Mouse (Mus musculus) embryonic facial prominence, embryonic 13.5 days (tissue): ENCODE results near the gene Alox8. TPM values are rescaled to one million over a fixed set of nuclear protein-coding genes. Genes with fewer than 3 reads are reported as not detected.
A peak's percentile ranks its signal among the peaks of the same experiment; 100 is the strongest.

Experiments used
- ATAC-seq: fragments of 200-750 bp; cut with Nextera tagmentation; 2 replicates; pipeline ENCODE4 v1.8.0; 2017; ENCODE audit warnings: low read depth; ENCODE audit not compliant: insufficient number of reproducible peaks, insufficient read depth, low FRiP score, low TSS enrichment
- H3K27ac ChIP-seq: fragments of 300-500 bp; sonication (generic); 2 replicates; pipeline ENCODE4 v1.5.1; 2015; ENCODE audit warnings: moderate library complexity, mild to moderate bottlenecking, inconsistent platforms
- H3K27me3 ChIP-seq: fragments of 300-500 bp; sonication (generic); 2 replicates; pipeline ENCODE4 v1.6.1; 2015; ENCODE audit warnings: mild to moderate bottlenecking, inconsistent platforms
- H3K36me3 ChIP-seq: fragments of 300-500 bp; sonication (generic); 2 replicates; pipeline ENCODE4 v1.6.1; 2015; ENCODE audit warnings: mild to moderate bottlenecking, inconsistent platforms
- H3K4me1 ChIP-seq: fragments of 300-500 bp; sonication (generic); 2 replicates; pipeline ENCODE4 v1.6.1; 2015; ENCODE audit warnings: inconsistent platforms
- H3K4me2 ChIP-seq: fragments of 300-500 bp; sonication (generic); 2 replicates; pipeline ENCODE4 v1.6.1; 2015; ENCODE audit warnings: moderate library complexity, mild to moderate bottlenecking, inconsistent platforms
- H3K4me3 ChIP-seq: fragments of 300-500 bp; sonication (generic); 2 replicates; pipeline ENCODE4 v1.5.1; 2015; ENCODE audit warnings: mild to moderate bottlenecking, inconsistent platforms
- H3K9ac ChIP-seq: fragments of 300-500 bp; sonication (generic); 2 replicates; pipeline ENCODE4 v1.6.1; 2015; ENCODE audit warnings: mild to moderate bottlenecking, inconsistent platforms
- H3K9me3 ChIP-seq: fragments of 300-500 bp; sonication (generic); 2 replicates; pipeline ENCODE4 v1.6.1; 2016; ENCODE audit warnings: inconsistent platforms
- WGBS: fragments of 180-500 bp; shearing (Covaris S2); methylation state at CpG from one replicate; pipeline ENCODE4 v1.1.7; 2015; ENCODE audit warnings: mixed read lengths; 5-methylcytosine and 5-hydroxymethylcytosine counted together
- polyA plus RNA-seq: library from polyadenylated mRNA; unstranded; fragments of >200 nt; fragmentation: Nextera tagmentation; extraction: Ambion mirVana; gene quantifications from 2 replicates; pipeline ENCODE4 v1.2.1, GENCODE M21; 2015

The Alox8 gene
- polyA plus RNA-seq, 1 experiment from 2014 or later, result 0.52 TPM

- Histone ChIP-seq H3K9me3 (no peaks in the 10 kb centered on the region), H3K9ac (no peak overlapping the region), H3K4me2 (no peak overlapping the region), H3K27ac (no peak overlapping the region), H3K4me3 (no peak overlapping the region), H3K27me3 (no peaks in the 10 kb centered on the region), H3K4me1 (no peaks in the 10 kb centered on the region; the same call in 1 of the 2 replicates), H3K36me3 (no peaks in the 10 kb centered on the region)
- WGBS, result 68% methylated on average over 2 of the region's 2 CpGs
- no peak for ATAC-seq
These were observed 21.0 kb upstream of the Alox8 start for GRCm38 (mm10) chr11:69218661-69219060.

GRCm38 (mm10) chr11:69217411-69217810 is 19.8 kb upstream of the Alox8 start:
- Histone ChIP-seq H3K9ac (no peak overlapping the region), H3K36me3 (no peaks in the 10 kb centered on the region), H3K4me2 (no peak overlapping the region), H3K27me3 (no peaks in the 10 kb centered on the region), H3K9me3 (no peaks in the 10 kb centered on the region), H3K27ac (no peak overlapping the region), H3K4me3 (no peak overlapping the region), H3K4me1 (no peaks in the 10 kb centered on the region; the same call in 1 of the 2 replicates)
- no peak for ATAC-seq
- 84% methylated on average over 5 of the region's 5 CpGs for WGBS

GRCm38 (mm10) chr11:69211431-69211830 is 13.8 kb upstream of the Alox8 start:
- Histone ChIP-seq H3K4me2 (peak overlapping the region; percentile 50), H3K9ac (peak overlapping the region; percentile 54), H3K4me1 (no peaks in the 10 kb centered on the region), H3K36me3 (no peaks in the 10 kb centered on the region), H3K4me3 (peak overlapping the region; percentile 34), H3K27me3 (no peaks in the 10 kb centered on the region), H3K27ac (no peak overlapping the region; the same call in 1 of the 2 replicates), H3K9me3 (no peaks in the 10 kb centered on the region)
- WGBS, result 31% methylated on average over 2 of the region's 2 CpGs
- no peak for ATAC-seq

- Histone ChIP-seq H3K27me3 (peaks cover 14% of the 10 kb centered on the region), H3K9ac (no peak overlapping the region), H3K4me2 (no peak overlapping the region), H3K27ac (no peak overlapping the region), H3K9me3 (no peaks in the 10 kb centered on the region), H3K4me1 (peaks cover 3% of the 10 kb centered on the region), H3K36me3 (no peaks in the 10 kb centered on the region), H3K4me3 (no peak overlapping the region)
- 71% methylated on average over 13 of the region's 13 CpGs for WGBS
- ATAC-seq, result no peak
These were observed 5.0 kb upstream of the Alox8 start for GRCm38 (mm10) chr11:69202469-69203230.

GRCm38 (mm10) chr11:69200231-69200630 is 2.6 kb upstream of the Alox8 start:
- Histone ChIP-seq H3K4me1 (peaks cover 14% of the 10 kb centered on the region), H3K9me3 (no peaks in the 10 kb centered on the region), H3K27ac (no peak overlapping the region), H3K36me3 (no peaks in the 10 kb centered on the region), H3K4me2 (no peak overlapping the region), H3K4me3 (no peak overlapping the region), H3K27me3 (peaks cover 36% of the 10 kb centered on the region), H3K9ac (no peak overlapping the region)
- WGBS, result 73% methylated on average over 6 of the region's 6 CpGs
- ATAC-seq, result no peak

- Histone ChIP-seq H3K4me2 (no peak overlapping the region), H3K27me3 (peaks cover 40% of the 10 kb centered on the region), H3K9me3 (no peaks in the 10 kb centered on the region), H3K4me1 (peaks cover 14% of the 10 kb centered on the region), H3K36me3 (no peaks in the 10 kb centered on the region), H3K27ac (no peak overlapping the region), H3K9ac (no peak overlapping the region), H3K4me3 (no peak overlapping the region)
- WGBS, result 89% methylated on average over 1 of the region's 1 CpGs
- ATAC-seq, result no peak
These were observed 1.6 kb upstream of the Alox8 start for GRCm38 (mm10) chr11:69199251-69199650.

GRCm38 (mm10) chr11:69197194-69197593 is 449 bp downstream of the Alox8 start:
- Histone ChIP-seq H3K9me3 (no peaks in the 10 kb centered on the region), H3K9ac (peak overlapping the region; percentile 65), H3K27me3 (peaks cover 40% of the 10 kb centered on the region), H3K36me3 (no peaks in the 10 kb centered on the region), H3K27ac (no peak overlapping the region), H3K4me3 (peak overlapping the region; percentile 40), H3K4me2 (peak overlapping the region; percentile 63), H3K4me1 (peaks cover 14% of the 10 kb centered on the region)
- WGBS, result 1% methylated on average over 14 of the region's 14 CpGs
- ATAC-seq, result no peak

- Histone ChIP-seq H3K27ac (no peak overlapping the region), H3K36me3 (no peaks in the 10 kb centered on the region), H3K9me3 (no peaks in the 10 kb centered on the region), H3K4me1 (peaks cover 14% of the 10 kb centered on the region), H3K4me2 (peak overlapping the region; percentile 63), H3K4me3 (peak overlapping the region; percentile 40), H3K9ac (peak overlapping the region; percentile 65; the same call in 1 of the 2 replicates), H3K27me3 (peaks cover 40% of the 10 kb centered on the region)
- 5% methylated on average over 5 of the region's 5 CpGs for WGBS
- no peak for ATAC-seq
These were observed 877 bp downstream of the Alox8 start for GRCm38 (mm10) chr11:69196766-69197165.

- Histone ChIP-seq H3K4me1 (peaks cover 14% of the 10 kb centered on the region), H3K4me3 (no peak overlapping the region), H3K36me3 (no peaks in the 10 kb centered on the region), H3K27me3 (peaks cover 29% of the 10 kb centered on the region), H3K27ac (no peak overlapping the region), H3K9ac (no peak overlapping the region), H3K4me2 (no peak overlapping the region), H3K9me3 (no peaks in the 10 kb centered on the region)
- WGBS, result 3% methylated on average over 1 of the region's 1 CpGs
- ATAC-seq, result no peak; the same call in 1 of the 2 replicates
These were observed 4.8 kb downstream of the Alox8 start for GRCm38 (mm10) chr11:69192840-69193239.

GRCm38 (mm10) chr11:69185936-69186335 is 11.7 kb downstream of the Alox8 start:
- Histone ChIP-seq H3K9me3 (no peaks in the 10 kb centered on the region), H3K4me1 (no peaks in the 10 kb centered on the region), H3K9ac (no peak overlapping the region), H3K27me3 (no peaks in the 10 kb centered on the region; the same call in 1 of the 2 replicates), H3K36me3 (no peaks in the 10 kb centered on the region), H3K4me3 (no peak overlapping the region), H3K27ac (no peak overlapping the region), H3K4me2 (no peak overlapping the region)
- no peak for ATAC-seq
- WGBS, result 86% methylated on average over 6 of the region's 6 CpGs

- no peaks in the 10 kb centered on the region; the same call in 1 of the 2 replicates for H3K27me3 ChIP-seq
- no peak overlapping the region for H3K27ac ChIP-seq
- no peaks in the 10 kb centered on the region for H3K4me1 ChIP-seq
- 82% methylated on average over 5 of the region's 5 CpGs for WGBS
- H3K9ac ChIP-seq, result no peak overlapping the region
- H3K4me2 ChIP-seq, result no peak overlapping the region
- no peaks in the 10 kb centered on the region for H3K9me3 ChIP-seq
- no peak for ATAC-seq
- no peak overlapping the region for H3K4me3 ChIP-seq
- no peaks in the 10 kb centered on the region for H3K36me3 ChIP-seq
These were observed 12.6 kb downstream of the Alox8 start for GRCm38 (mm10) chr11:69185031-69185430.

GRCm38 (mm10) chr11:69180120-69180519 is 17.5 kb downstream of the Alox8 start:
- H3K9ac ChIP-seq, result no peak overlapping the region
- WGBS, result 86% methylated on average over 4 of the region's 4 CpGs
- no peaks in the 10 kb centered on the region for H3K4me1 ChIP-seq
- no peaks in the 10 kb centered on the region for H3K27me3 ChIP-seq
- H3K27ac ChIP-seq, result no peak overlapping the region
- no peaks in the 10 kb centered on the region for H3K36me3 ChIP-seq
- no peak for ATAC-seq
- H3K9me3 ChIP-seq, result no peaks in the 10 kb centered on the region
- H3K4me2 ChIP-seq, result no peak overlapping the region
- H3K4me3 ChIP-seq, result no peak overlapping the region
